Mouse (Mus musculus): ENCODE results near the gene Gm7970.
A peak's percentile ranks its signal among the peaks of the same experiment; 100 is the strongest.
"Not testable (repeated sequence)": the region's sequence is repeated elsewhere in the genome, so short reads cannot be mapped to it uniquely, and the experiment has no call there.

Gene Gm7970

GRCm38 (mm10) chr14:41555483-41555882 is at the start of gene Gm7970:
Gm7970 (minus strand) TSS chr14:41555583.
- not testable (repeated sequence) for H3K27me3 ChIP-seq (ENCODE audit: insufficient read depth, low read length); H3K4me3 ChIP-seq (replicated peaks; ENCODE audit: low read length); H3K4me1 ChIP-seq (replicated peaks; ENCODE audit: low read depth, low read length); H3K9me3 ChIP-seq (ENCODE audit: low read length); H3K36me3 ChIP-seq (ENCODE audit: insufficient read depth, low read length)

- not testable (repeated sequence) for H3K36me3 ChIP-seq (ENCODE audit: insufficient read depth, low read length); H3K4me1 ChIP-seq (replicated peaks; ENCODE audit: low read depth, low read length); H3K4me3 ChIP-seq (replicated peaks; ENCODE audit: low read length); H3K9me3 ChIP-seq (ENCODE audit: low read length); H3K27me3 ChIP-seq (ENCODE audit: insufficient read depth, low read length)
Observed at GRCm38 (mm10) chr14:41600935-41601334, 45.6 kb upstream of the Gm7970 start.

GRCm38 (mm10) chr14:41586346-41586745 is 31.0 kb upstream of the Gm7970 start:
- H3K36me3 ChIP-seq (ENCODE audit: insufficient read depth, low read length); H3K4me1 ChIP-seq (replicated peaks; ENCODE audit: low read depth, low read length); H3K4me3 ChIP-seq (replicated peaks; ENCODE audit: low read length); H3K9me3 ChIP-seq (ENCODE audit: low read length); H3K27me3 ChIP-seq (ENCODE audit: insufficient read depth, low read length): not testable (repeated sequence)
- TF ChIP-seq NANOG (IDR thresholded peaks at IDR 0.05; ENCODE audit: borderline replicate concordance, low read length): peak; percentile 10; the same call in 1 of the 2 replicates

GRCm38 (mm10) chr14:41572911-41573310 is 17.5 kb upstream of the Gm7970 start, which contains the start of gene 1700049E17Rik2:
1700049E17Rik2 (plus strand) TSS chr14:41573211.
- not testable (repeated sequence) for H3K36me3 ChIP-seq (ENCODE audit: insufficient read depth, low read length); H3K27me3 ChIP-seq (ENCODE audit: insufficient read depth, low read length); H3K4me1 ChIP-seq (replicated peaks; ENCODE audit: low read depth, low read length); H3K4me3 ChIP-seq (replicated peaks; ENCODE audit: low read length); H3K9me3 ChIP-seq (ENCODE audit: low read length)

GRCm38 (mm10) chr14:41524695-41525094 is 30.7 kb downstream of the Gm7970 start:
- H3K27me3 ChIP-seq (ENCODE audit: insufficient read depth, low read length); H3K9me3 ChIP-seq (ENCODE audit: low read length); H3K4me3 ChIP-seq (replicated peaks; ENCODE audit: low read length); H3K36me3 ChIP-seq (ENCODE audit: insufficient read depth, low read length); H3K4me1 ChIP-seq (replicated peaks; ENCODE audit: low read depth, low read length): not testable (repeated sequence)

- peak; percentile 10; the same call in 1 of the 2 replicates for TF ChIP-seq CTCF (conservative IDR thresholded peaks at IDR 0.05; ENCODE audit: low read length)
Observed at GRCm38 (mm10) chr14:41520683-41521082, 34.7 kb downstream of the Gm7970 start.

More at GRCm38 (mm10) chr14:41520683-41521082, 34.7 kb downstream of the Gm7970 start:
- not testable (repeated sequence) for H3K4me3 ChIP-seq (replicated peaks; ENCODE audit: low read length); H3K27me3 ChIP-seq (ENCODE audit: insufficient read depth, low read length); H3K36me3 ChIP-seq (ENCODE audit: insufficient read depth, low read length); H3K9me3 ChIP-seq (ENCODE audit: low read length); H3K4me1 ChIP-seq (replicated peaks; ENCODE audit: low read depth, low read length)

All from E14TG2a.4 (cell line).